Mouse (Mus musculus) kidney, postnatal 14 days (tissue): ENCODE results near the gene Pop5.

ENCODE experiments used
- DNase-seq: peaks from one replicate; pipeline ENCODE4 v3.0.0; 2022; ENCODE audit warnings: mixed read lengths

Gene Pop5

GRCm38 (mm10) chr5:115266340-115266739 is 30.7 kb downstream of the Pop5 start:
- no peak for DNase-seq

DNA sequence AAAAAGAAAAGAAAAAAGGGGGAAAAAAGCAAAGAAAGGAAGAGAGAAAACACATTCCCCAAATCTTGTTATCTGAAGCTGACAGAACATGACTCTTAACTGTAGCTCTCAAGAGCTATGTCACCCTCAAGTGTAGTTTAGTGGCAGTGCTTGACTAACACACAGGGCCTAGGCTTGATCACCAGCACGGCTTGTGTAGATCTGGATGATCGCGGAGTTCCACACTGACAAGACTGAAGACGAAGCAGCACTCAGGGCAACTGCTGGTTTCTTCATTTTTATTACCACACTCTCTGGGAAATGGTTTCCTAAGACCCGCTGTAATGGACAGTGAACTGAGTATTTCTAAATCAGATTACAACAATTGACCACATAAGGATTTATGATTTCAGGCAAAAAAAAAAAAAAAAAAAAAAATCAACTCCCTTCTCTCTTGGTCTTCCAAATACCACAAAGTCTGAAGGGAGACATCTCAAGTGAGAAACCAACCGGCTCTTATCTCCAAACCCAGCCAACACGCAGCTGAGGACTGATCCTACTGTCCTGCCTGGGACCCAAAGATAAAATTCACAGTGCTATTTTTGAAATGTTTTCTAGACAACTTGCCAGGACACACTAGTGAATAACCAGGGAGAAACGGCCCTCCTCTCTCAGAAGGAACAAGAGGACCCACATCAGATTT is 31.3 kb downstream of the Pop5 start:
- no peak for DNase-seq

GRCm38 (mm10) chr5:115267469-115268045 is 31.9 kb downstream of the Pop5 start:
- DNase-seq, result no peak

- no peak for DNase-seq
Observed at GRCm38 (mm10) chr5:115268266-115268665, 32.6 kb downstream of the Pop5 start.

GRCm38 (mm10) chr5:115269969-115270368 is 34.3 kb downstream of the Pop5 start:
- DNase-seq, result no peak

GRCm38 (mm10) chr5:115271931-115272811 is 36.5 kb downstream of the Pop5 start:
- DNase-seq, result peak; percentile 57

DNA sequence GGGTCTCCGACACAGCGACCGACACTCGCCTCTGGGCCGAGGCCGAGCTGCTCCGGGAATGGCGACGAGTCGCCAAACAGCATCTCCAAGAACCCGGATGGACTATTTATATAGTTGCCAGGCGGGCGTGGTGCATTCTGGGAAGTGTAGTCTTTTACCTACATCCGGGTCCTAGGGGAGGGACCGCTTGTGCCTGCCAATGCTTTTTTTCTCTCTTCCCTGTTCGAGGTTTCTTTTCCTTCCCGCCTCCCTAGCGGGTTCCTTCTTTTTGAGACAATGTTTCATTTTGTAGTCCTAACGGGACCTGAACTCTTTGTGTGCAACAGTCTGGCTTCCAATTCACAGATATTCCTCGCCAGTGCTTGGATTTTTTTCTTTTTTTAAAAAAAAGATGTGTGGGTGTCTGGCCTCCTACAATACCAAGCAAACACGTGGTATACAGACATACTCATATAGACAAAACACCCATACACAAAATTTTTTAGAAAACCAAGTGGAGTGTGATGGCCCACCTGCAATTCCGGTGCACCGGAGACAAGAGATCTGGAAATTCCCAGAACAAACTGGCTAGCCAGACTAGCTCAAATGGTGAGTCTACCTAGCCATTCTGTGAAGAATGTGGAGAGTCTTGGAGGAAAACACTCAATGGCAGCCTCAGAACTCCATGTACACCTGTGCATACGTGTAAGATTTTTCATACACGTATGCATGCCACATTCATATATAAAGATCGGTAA is 37.3 kb downstream of the Pop5 start, which contains the start of gene Rnf10:
Rnf10 (minus strand) TSS at position 87 of the 737 bp plus-strand sequence.
- peak; percentile 98 for DNase-seq

DNA sequence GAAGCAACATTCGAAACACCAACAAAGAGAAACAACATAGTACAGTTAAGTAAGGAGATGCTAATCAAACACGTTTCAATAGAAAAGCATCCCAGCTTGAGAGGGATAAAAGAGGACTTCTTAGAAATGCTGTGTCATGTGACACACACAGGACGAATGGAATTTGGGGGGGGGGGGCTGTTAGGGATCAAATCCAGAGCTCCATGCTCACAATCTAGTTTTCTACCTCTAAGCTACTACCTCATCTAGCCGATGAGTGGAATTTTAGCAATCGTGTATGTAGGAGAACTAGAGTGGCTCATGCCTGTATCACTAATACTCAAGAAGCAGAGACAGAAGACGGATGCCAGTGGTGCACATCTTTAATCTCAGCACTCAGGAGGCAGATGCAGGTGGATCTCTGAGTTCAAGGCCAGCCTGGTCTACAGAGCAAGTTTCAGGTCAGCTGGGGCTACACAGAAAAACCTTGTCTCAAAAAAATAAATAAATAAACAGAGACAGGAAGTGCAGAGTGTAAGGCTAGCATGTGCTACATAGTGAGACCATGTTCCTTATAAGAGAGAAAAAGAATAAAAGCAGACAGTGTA is 38.0 kb downstream of the Pop5 start:
- no peak for DNase-seq

DNA sequence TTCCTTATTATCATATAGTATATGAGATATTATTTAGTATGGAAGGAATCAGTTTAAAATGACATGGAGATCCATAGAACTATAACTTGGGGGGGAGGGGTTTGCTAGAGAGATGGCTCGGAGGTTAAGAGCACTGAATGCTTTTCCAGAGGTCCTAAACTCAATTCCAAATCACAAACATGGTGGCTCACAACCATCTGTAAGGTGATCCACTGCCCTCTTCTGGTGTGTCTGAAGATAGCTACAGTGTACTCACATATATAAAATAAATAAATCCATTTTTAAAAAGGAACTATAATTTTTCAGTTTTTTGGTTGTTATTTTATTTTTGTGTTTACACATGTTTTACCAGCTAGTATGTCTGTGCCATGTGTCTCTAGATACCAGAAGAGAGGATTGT is 38.7 kb downstream of the Pop5 start:
- DNase-seq, result no peak

GRCm38 (mm10) chr5:115274771-115275170 is 39.1 kb downstream of the Pop5 start:
- no peak for DNase-seq

- no peak for DNase-seq
Observed at GRCm38 (mm10) chr5:115275998-115276397, 40.4 kb downstream of the Pop5 start.

DNA sequence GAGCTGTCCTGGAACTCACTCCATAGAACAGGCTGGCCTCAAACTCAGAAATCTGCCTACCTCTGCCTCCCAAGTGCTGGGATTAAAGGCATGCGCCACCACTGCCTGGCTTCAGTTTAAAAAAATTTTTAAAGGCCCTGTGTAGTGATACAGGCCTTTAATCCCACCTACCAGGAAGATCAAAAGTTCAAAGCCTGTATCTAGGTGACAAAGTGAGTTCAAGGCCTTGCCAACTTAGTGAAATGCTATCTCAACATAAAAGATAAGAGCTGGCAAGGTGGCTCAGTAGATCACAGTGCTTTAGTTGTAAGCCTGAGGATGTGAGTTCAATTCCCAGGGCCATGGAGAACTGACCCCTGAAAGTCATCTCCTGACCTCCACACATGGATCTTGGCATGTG is 42.4 kb downstream of the Pop5 start:
- DNase-seq, result no peak

- no peak for DNase-seq
Observed at GRCm38 (mm10) chr5:115278785-115279184, 43.1 kb downstream of the Pop5 start.

GRCm38 (mm10) chr5:115279226-115280049 is 43.8 kb downstream of the Pop5 start, which contains the start of gene Coq5:
Gene Coq5, plus strand, starts transcription at chr5:115279666.
- DNase-seq, result peak; percentile 91

DNA sequence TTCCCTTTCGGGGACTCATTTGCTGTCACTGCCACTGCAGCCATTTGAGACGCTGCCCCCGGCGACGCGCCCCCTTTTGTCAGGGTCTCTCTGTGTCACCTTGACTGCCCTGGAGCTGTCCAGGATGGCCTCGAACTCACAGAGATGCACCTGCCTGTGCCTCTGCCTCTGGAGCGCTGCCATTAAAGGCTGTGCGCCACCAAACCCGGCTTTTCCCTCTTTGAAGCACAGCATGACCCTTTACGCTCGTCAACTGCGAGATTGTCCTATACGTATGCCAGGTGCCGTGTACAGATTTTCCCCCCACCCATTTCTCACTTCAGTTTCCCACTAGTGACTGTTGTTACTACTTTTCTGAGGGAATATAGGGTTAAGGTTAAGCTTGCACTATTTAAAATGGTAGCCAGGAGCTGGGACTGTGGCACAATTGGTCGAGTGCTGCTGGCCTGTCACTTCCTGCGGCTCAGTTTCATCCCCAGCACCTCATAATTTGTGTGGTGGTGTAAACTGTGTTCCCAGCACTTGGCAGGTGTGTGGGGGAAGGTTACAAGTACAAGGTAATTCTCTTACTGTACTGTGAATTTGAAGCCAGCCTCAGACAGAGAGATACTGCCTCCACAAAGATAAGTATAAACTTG is 44.5 kb downstream of the Pop5 start:
- DNase-seq, result no peak

- DNase-seq, result no peak
Observed at GRCm38 (mm10) chr5:115284735-115285134, 49.1 kb downstream of the Pop5 start.

DNA sequence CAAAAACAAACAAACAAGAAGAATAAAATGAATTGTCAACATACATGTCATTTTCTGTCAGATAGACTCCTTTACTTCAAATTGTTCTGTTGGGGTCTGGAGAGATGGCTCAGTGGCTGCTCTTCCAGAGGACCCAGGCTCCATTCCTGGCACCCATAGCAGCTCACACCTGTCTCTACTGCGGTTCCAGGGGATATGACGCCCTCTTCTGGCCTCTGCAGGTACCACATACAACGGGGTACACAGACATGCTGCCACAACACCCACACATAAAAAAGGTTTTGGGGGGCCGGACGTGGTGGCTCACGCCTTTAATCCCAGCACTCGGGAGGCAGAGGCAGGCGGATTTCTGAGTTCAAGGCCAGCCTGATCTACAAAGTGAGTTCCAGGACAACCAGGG is 58.5 kb downstream of the Pop5 start:
- no peak for DNase-seq
